Mouse (Mus musculus) C2C12 (cell line): ENCODE data around the gene Cul3.

Experiments used
- CEBPB ChIP-seq: IDR thresholded peaks from one replicate; pipeline ENCODE4 v1.6.1; 2011; ENCODE audit warnings: low read depth, mild to moderate bottlenecking, control low read depth, moderate library complexity
- CTCF ChIP-seq: IDR thresholded peaks from one replicate; pipeline ENCODE4 v1.5.1; 2011; ENCODE audit not compliant: control insufficient read depth, insufficient read depth, insufficient read length
- FOSL1 ChIP-seq: IDR thresholded peaks from one replicate; pipeline ENCODE4 v1.8.0; 2011; ENCODE audit warnings: mild to moderate bottlenecking, low read length; ENCODE audit not compliant: poor library complexity, insufficient read depth, severe bottlenecking
- MAX ChIP-seq: IDR thresholded peaks from one replicate; pipeline ENCODE4 v1.6.1; 2011; ENCODE audit warnings: mild to moderate bottlenecking, control low read depth
- MYOD1 ChIP-seq: IDR thresholded peaks from one replicate; pipeline ENCODE4 v1.6.1; 2011; ENCODE audit warnings: low read depth; ENCODE audit not compliant: control insufficient read depth, insufficient read length
- MYOG ChIP-seq: IDR thresholded peaks from one replicate; pipeline ENCODE4 v1.6.1; 2011; ENCODE audit not compliant: control insufficient read depth, insufficient read length; ENCODE audit errors: extremely low read depth
- USF1 ChIP-seq: IDR thresholded peaks from one replicate; pipeline ENCODE4 v1.6.1; 2011; ENCODE audit warnings: low read depth, mild to moderate bottlenecking, control low read depth, moderate library complexity

GRCm38 (mm10) chr1:80239481-80239880 lies 100.8 kb downstream of the Cul3 start:
- TF ChIP-seq CEBPB: no peak
- TF ChIP-seq CTCF: no peak
- no peak for TF ChIP-seq MAX
- TF ChIP-seq USF1: no peak
- no peak for TF ChIP-seq MYOD1
- no peak for TF ChIP-seq MYOG
- TF ChIP-seq FOSL1: no peak
